Mouse (Mus musculus): ENCODE results near the gene Scgb3a1.

Scgb3a1 gene

GRCm38 (mm10) chr11:49658791-49659469, 4.5 kb upstream of the Scgb3a1 start:
- no peak for DNase-seq

GRCm38 (mm10) chr11:49659470-49659799, 4.0 kb upstream of the Scgb3a1 start:
- no peak for DNase-seq

GRCm38 (mm10) chr11:49662292-49662780, 1.1 kb upstream of the Scgb3a1 start:
- DNase-seq: no peak

GRCm38 (mm10) chr11:49664262-49665140, 1.1 kb downstream of the Scgb3a1 start:
- no peak for DNase-seq

GRCm38 (mm10) chr11:49665462-49665861, 2.1 kb downstream of the Scgb3a1 start:
- DNase-seq: no peak

GRCm38 (mm10) chr11:49673433-49673832, 10.0 kb downstream of the Scgb3a1 start:
- DNase-seq: no peak

- no peak for DNase-seq
Measured at GRCm38 (mm10) chr11:49684237-49684973, 21.0 kb downstream of the Scgb3a1 start.

- no peak for DNase-seq
Measured at GRCm38 (mm10) chr11:49695013-49695412, 31.6 kb downstream of the Scgb3a1 start.

GRCm38 (mm10) chr11:49695695-49696094, 32.3 kb downstream of the Scgb3a1 start:
- no peak for DNase-seq

- DNase-seq: no peak
Measured at GRCm38 (mm10) chr11:49696472-49696871, 33.1 kb downstream of the Scgb3a1 start.

GRCm38 (mm10) chr11:49697779-49698178, 34.4 kb downstream of the Scgb3a1 start:
- DNase-seq: no peak

- no peak for DNase-seq
Measured at GRCm38 (mm10) chr11:49699079-49699478, 35.7 kb downstream of the Scgb3a1 start.

- no peak for DNase-seq
Measured at GRCm38 (mm10) chr11:49702014-49702413, 38.6 kb downstream of the Scgb3a1 start.

GRCm38 (mm10) chr11:49704804-49705203, 41.4 kb downstream of the Scgb3a1 start:
- peak in 1 of 2 experiments; percentile 36 for DNase-seq

- DNase-seq: no peak
Measured at GRCm38 (mm10) chr11:49707834-49708233, 44.4 kb downstream of the Scgb3a1 start.

- DNase-seq: no peak
Measured at GRCm38 (mm10) chr11:49710664-49711063, 47.3 kb downstream of the Scgb3a1 start.

GRCm38 (mm10) chr11:49711981-49712554, 48.7 kb downstream of the Scgb3a1 start:
- peak in 1 of 2 experiments; percentile 63 for DNase-seq

- peak; percentile 98 to 99 for DNase-seq
Measured at GRCm38 (mm10) chr11:49712555-49713335, 49.3 kb downstream of the Scgb3a1 start, which contains the start of gene Cnot6. Gene Cnot6, minus strand, starts transcription at chr11:49712723.

GRCm38 (mm10) chr11:49713336-49714334, 50.2 kb downstream of the Scgb3a1 start:
- peak; percentile 20 to 52 for DNase-seq

Data from cerebellum, postnatal 10 days (tissue).